Mouse (Mus musculus): ENCODE measurements around the gene S100a7a. TPM values are rescaled to one million over a fixed set of nuclear protein-coding genes. Genes with fewer than 3 reads are reported as not detected.

Gene S100a7a
- polyA plus RNA-seq, 2 experiments: not detected

DNA sequence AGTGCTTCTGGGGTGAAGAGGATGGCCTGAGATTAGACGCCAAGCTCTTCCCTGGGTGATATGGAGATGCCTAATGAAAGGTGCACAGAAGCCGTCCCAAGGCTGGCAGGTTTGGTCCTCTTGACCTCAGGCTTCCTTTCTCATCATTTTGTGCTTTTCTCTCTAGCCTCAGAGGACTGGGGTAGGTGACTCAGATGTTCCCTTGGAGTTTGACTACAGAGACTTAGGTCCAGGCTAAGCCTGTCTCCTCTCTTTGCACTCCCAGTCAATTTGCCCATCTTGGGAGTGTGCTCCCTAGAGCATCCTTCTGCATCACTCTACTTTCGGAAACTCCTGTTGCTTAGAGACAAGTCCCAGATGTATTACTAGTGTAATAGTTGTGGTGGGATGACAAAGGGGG, 46.5 kb upstream of the S100a7a start:
- Histone ChIP-seq H3K4me1 (replicated peaks; ENCODE audit: control insufficient read depth in 2 of 2, insufficient read depth in 2 of 2, low read length in 1 of 2) (peaks cover 0 to 3% of the 10 kb centered on the region in 2 experiments; a peak in 1 of 4 replicates), H3K36me3 (replicated peaks; ENCODE audit: control insufficient read depth, insufficient read depth, low read depth) (no peaks in the 10 kb centered on the region), H3K27ac (no peak overlapping the region), H3K9me3 (ENCODE audit: control insufficient read depth, low read length) (no peaks in the 10 kb centered on the region), H3K27me3 (ENCODE audit: control insufficient read depth, insufficient read depth, low read length) (no peaks in the 10 kb centered on the region), H3K4me3 (ENCODE audit: insufficient read depth in 1 of 2, low read depth in 2 of 2, low read length in 2 of 2) (no peak overlapping the region), H3K9ac (replicated peaks) (no peak overlapping the region), H3K4me2 (ENCODE audit: low read depth) (no peak overlapping the region)
- DNase-seq (ENCODE audit: low read depth in 3 of 3, low spot score in 3 of 3) (no peak), ATAC-seq (ENCODE audit: insufficient read depth) (no peak)
- WGBS (ENCODE audit: insufficient replicate concordance): 51% methylated on average over 3 of the region's 3 CpGs
- no peak for TF ChIP-seq EP300 (IDR thresholded peaks at IDR 0.05; ENCODE audit: low read depth)
- no peak for TF ChIP-seq CTCF (IDR thresholded peaks at IDR 0.05; ENCODE audit: low read depth)

DNA sequence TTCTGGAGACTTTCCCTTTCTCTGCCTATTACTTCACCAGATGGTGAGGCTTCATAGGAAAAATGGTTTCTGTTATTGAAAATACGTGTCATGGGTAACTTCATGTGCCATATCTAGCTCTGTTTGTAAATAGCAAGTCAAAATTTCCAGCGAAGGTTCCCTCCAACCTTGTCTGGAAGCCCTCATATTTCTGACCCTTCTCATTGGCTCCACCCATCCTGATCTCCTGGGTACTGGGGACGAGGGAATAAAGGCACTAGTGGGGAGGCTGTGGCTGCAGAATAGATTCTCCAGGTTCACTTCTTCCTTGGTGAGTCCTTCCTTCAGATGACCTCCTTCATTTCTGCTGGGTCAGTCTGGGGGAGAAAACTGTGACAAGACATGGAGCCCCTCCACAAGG, 45.6 kb upstream of the S100a7a start, which contains the start of gene S100a5:
TSS of gene S100a5 (plus strand) at position 301 of the 400 bp plus-strand sequence.
- no peak for ATAC-seq (ENCODE audit: insufficient read depth)
- Histone ChIP-seq H3K9me3 (ENCODE audit: control insufficient read depth, low read length) (no peaks in the 10 kb centered on the region), H3K4me2 (ENCODE audit: low read depth) (no peak within 1 kb of the TSS), H3K36me3 (replicated peaks; ENCODE audit: control insufficient read depth, insufficient read depth, low read depth) (no peaks in the 10 kb centered on the region), H3K27ac (no peak within 1 kb of the TSS), H3K4me1 (replicated peaks; ENCODE audit: control insufficient read depth in 2 of 2, insufficient read depth in 2 of 2, low read length in 1 of 2) (peaks cover 0 to 3% of the 10 kb centered on the region in 2 experiments; a peak in 1 of 4 replicates), H3K27me3 (ENCODE audit: control insufficient read depth, insufficient read depth, low read length) (no peaks in the 10 kb centered on the region), H3K4me3 (ENCODE audit: insufficient read depth in 1 of 2, low read depth in 2 of 2, low read length in 2 of 2) (no peak within 1 kb of the TSS), H3K9ac (replicated peaks) (no peak within 1 kb of the TSS)
- 31% methylated on average over 3 of the region's 3 CpGs for WGBS (ENCODE audit: insufficient replicate concordance)
- DNase-seq (ENCODE audit: low read depth in 3 of 3, low spot score in 3 of 3): no peak
- TF ChIP-seq EP300 (IDR thresholded peaks at IDR 0.05; ENCODE audit: low read depth) (no peak), CTCF (IDR thresholded peaks at IDR 0.05; ENCODE audit: low read depth) (no peak)

DNA sequence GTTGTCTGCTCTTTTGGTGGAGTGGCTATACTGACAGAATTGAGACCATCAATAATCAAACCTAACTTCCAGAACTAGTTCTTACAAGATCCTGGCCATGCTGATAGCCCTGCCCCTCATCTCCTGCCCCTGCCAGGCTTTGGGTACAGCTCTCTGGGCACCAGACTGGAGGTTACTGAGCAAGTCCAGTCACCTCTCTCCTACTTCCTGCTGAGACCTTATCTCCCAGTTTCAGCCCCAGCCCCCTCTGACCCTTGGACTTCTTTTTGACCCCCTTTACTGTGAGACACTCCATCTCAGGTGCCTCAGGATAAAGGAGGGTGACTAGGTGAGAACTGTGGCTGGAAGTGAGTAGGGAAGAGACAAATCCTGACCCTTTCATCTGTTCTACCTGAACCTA, 44.7 kb upstream of the S100a7a start:
- H3K36me3 ChIP-seq (replicated peaks; ENCODE audit: control insufficient read depth, insufficient read depth, low read depth): no peaks in the 10 kb centered on the region
- DNase-seq (ENCODE audit: low read depth in 3 of 3, low spot score in 3 of 3): no peak
- H3K4me3 ChIP-seq (ENCODE audit: insufficient read depth in 1 of 2, low read depth in 2 of 2, low read length in 2 of 2): no peak overlapping the region
- TF ChIP-seq CTCF (IDR thresholded peaks at IDR 0.05; ENCODE audit: low read depth): no peak
- TF ChIP-seq EP300 (IDR thresholded peaks at IDR 0.05; ENCODE audit: low read depth): no peak
- no peaks in the 10 kb centered on the region for H3K9me3 ChIP-seq (ENCODE audit: control insufficient read depth, low read length)
- H3K27me3 ChIP-seq (ENCODE audit: control insufficient read depth, insufficient read depth, low read length): no peaks in the 10 kb centered on the region
- no peak for ATAC-seq (ENCODE audit: insufficient read depth)
- peaks cover 0 to 3% of the 10 kb centered on the region in 2 experiments; a peak in 1 of 4 replicates for H3K4me1 ChIP-seq (replicated peaks; ENCODE audit: control insufficient read depth in 2 of 2, insufficient read depth in 2 of 2, low read length in 1 of 2)
- no peak overlapping the region for H3K9ac ChIP-seq (replicated peaks)
- H3K27ac ChIP-seq: no peak overlapping the region
- no peak overlapping the region for H3K4me2 ChIP-seq (ENCODE audit: low read depth)

DNA sequence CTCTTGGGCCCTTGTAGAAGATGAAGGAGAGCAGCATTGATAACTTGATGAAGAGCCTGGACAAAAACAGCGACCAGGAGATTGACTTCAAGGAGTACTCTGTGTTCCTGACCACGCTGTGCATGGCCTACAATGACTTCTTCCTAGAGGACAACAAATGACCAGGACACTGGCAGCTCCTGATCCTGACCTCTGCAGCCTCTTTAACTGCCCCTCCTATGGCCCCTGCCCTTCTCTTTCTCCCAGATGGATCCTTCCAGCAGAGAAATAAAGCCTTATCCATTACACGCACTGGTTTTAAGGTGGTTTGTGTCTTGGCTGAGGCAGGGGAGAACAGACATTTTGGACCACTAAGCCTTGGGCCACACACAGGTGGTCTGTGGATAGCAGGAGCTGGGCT, 42.3 kb upstream of the S100a7a start:
- Histone ChIP-seq H3K4me1 (replicated peaks; ENCODE audit: control insufficient read depth in 2 of 2, insufficient read depth in 2 of 2, low read length in 1 of 2) (no peaks in the 10 kb centered on the region), H3K4me2 (ENCODE audit: low read depth) (no peak overlapping the region), H3K27ac (no peak overlapping the region), H3K4me3 (ENCODE audit: insufficient read depth in 1 of 2, low read depth in 2 of 2, low read length in 2 of 2) (no peak overlapping the region), H3K36me3 (replicated peaks; ENCODE audit: control insufficient read depth, insufficient read depth, low read depth) (no peaks in the 10 kb centered on the region), H3K27me3 (ENCODE audit: control insufficient read depth, insufficient read depth, low read length) (no peaks in the 10 kb centered on the region), H3K9ac (replicated peaks) (no peak overlapping the region), H3K9me3 (ENCODE audit: control insufficient read depth, low read length) (no peaks in the 10 kb centered on the region)
- no peak for TF ChIP-seq CTCF (IDR thresholded peaks at IDR 0.05; ENCODE audit: low read depth)
- TF ChIP-seq EP300 (IDR thresholded peaks at IDR 0.05; ENCODE audit: low read depth): no peak
- DNase-seq (ENCODE audit: low read depth in 3 of 3, low spot score in 3 of 3) (no peak), ATAC-seq (ENCODE audit: insufficient read depth) (no peak)
- 59% methylated on average over 3 of the region's 3 CpGs for WGBS (ENCODE audit: insufficient replicate concordance)

DNA sequence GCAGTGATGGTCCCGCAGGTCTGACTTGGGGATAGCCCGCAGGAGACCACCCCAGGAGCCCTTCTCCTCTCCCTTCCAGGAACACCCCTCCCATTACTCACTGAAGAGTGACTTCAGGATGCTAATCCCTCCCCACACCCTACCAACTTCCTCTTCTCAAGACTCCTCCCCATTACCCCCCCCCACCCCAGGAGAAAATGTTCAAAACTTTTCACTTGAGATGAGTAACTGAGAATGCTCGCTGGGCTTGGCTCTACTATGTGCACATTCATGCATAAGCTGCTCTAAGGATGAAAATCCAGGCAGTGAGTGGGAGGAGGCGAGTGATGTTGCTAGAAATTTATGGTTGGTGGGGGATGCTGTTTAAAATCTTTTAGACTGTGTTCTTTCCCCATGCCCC, 41.8 kb upstream of the S100a7a start:
- no peak overlapping the region for H3K27ac ChIP-seq
- WGBS (ENCODE audit: insufficient replicate concordance): 19% methylated on average over 4 of the region's 4 CpGs
- DNase-seq (ENCODE audit: low read depth in 3 of 3, low spot score in 3 of 3) (no peak), ATAC-seq (ENCODE audit: insufficient read depth) (no peak)
- H3K4me2 ChIP-seq (ENCODE audit: low read depth): no peak overlapping the region
- no peaks in the 10 kb centered on the region for H3K27me3 ChIP-seq (ENCODE audit: control insufficient read depth, insufficient read depth, low read length)
- H3K9ac ChIP-seq (replicated peaks): no peak overlapping the region
- no peaks in the 10 kb centered on the region for H3K4me1 ChIP-seq (replicated peaks; ENCODE audit: control insufficient read depth in 2 of 2, insufficient read depth in 2 of 2, low read length in 1 of 2)
- H3K36me3 ChIP-seq (replicated peaks; ENCODE audit: control insufficient read depth, insufficient read depth, low read depth): no peaks in the 10 kb centered on the region
- TF ChIP-seq EP300 (IDR thresholded peaks at IDR 0.05; ENCODE audit: low read depth): no peak
- TF ChIP-seq CTCF (IDR thresholded peaks at IDR 0.05; ENCODE audit: low read depth): no peak
- H3K4me3 ChIP-seq (ENCODE audit: insufficient read depth in 1 of 2, low read depth in 2 of 2, low read length in 2 of 2): no peak overlapping the region
- no peaks in the 10 kb centered on the region for H3K9me3 ChIP-seq (ENCODE audit: control insufficient read depth, low read length)
